Mouse (Mus musculus): ENCODE measurements around the gene Riok2. TPM values are rescaled to one million over a fixed set of nuclear protein-coding genes. Genes with fewer than 3 reads are reported as not detected.

Gene Riok2
- polyA plus RNA-seq, 1 experiment from 2014 or later = 33.8 TPM

DNA sequence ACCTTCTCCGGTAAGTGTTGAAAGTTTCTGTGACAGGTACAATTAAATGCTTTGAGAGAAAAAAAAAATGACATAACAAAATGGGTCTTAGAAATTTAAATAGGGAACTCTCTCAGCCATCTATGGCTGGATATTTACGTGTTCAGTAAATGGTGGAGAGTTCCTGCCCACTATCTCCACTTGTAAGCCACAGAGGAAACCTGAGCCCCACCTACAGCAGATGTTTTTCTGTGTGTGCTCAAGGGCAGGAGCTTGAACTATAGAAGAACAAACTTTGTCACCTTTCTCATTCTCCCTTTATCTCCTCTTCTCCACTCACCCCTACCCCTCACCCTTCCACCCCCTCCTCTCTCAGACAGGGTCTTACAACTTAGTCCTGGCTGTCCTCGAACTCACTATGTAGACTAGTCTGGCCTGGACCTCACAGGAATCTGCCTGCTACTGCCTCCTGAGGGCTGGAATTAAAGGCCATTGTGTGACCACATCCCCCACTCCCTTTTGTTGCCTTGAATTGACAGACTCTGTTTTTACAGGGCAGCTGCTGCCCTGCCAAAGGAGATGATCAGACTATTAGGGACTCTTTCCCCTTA, 70.3 kb downstream of the Riok2 start:
- ATAC-seq (ENCODE audit: low FRiP score) (no peak), DNase-seq (ENCODE audit: low spot score) (no peak)
- no peaks in the 10 kb centered on the region for H3K9me3 ChIP-seq (ENCODE audit: control insufficient read depth, low read length)
- no peak overlapping the region for H3K4me2 ChIP-seq (replicated peaks; ENCODE audit: low read depth, low read length)
- 90% methylated on average over 3 of the region's 3 CpGs for WGBS
- no peak overlapping the region for H3K9ac ChIP-seq (ENCODE audit: low read depth, low read length)
- H3K36me3 ChIP-seq (ENCODE audit: control insufficient read depth, insufficient read depth, low read length) = no peaks in the 10 kb centered on the region
- H3K4me3 ChIP-seq (ENCODE audit: low read depth, low read length) = no peak overlapping the region
- H3K4me1 ChIP-seq (replicated peaks; ENCODE audit: control insufficient read depth, insufficient read depth, low read length) = no peaks in the 10 kb centered on the region; the same call in 1 of the 2 replicates
- no peak overlapping the region for H3K27ac ChIP-seq (ENCODE audit: low read depth, low read length)
- H3K27me3 ChIP-seq (ENCODE audit: control insufficient read depth, insufficient read depth, low read length) = no peaks in the 10 kb centered on the region

Other genes starting within 250 kb of the Riok2 start
- gene Lix1, start 28.4 kb downstream of the Riok2 start, polyA plus RNA-seq (2014; fragmentation: Nextera tagmentation; extraction: Ambion mirVana) = 21.1 and 26.9 TPM in 2 replicates